Mouse (Mus musculus) embryonic facial prominence, embryonic 11.5 days (tissue): Measurements from ENCODE around the gene Arntl2. TPM values are rescaled to one million over a fixed set of nuclear protein-coding genes. Genes with fewer than 3 reads are reported as not detected.

Experiments
- ATAC-seq: fragments of 200-750 bp; cut with Nextera tagmentation; replicated peaks from 2 replicates; pipeline ENCODE4 v1.8.0; 2017; ENCODE audit warnings: low read depth; ENCODE audit not compliant: insufficient number of reproducible peaks, low FRiP score, low TSS enrichment
- DNase-seq: peaks from one replicate; pipeline ENCODE4 v3.0.0-alpha.2; 2015; ENCODE audit warnings: low spot score
- H3K27ac ChIP-seq: fragments of 300-500 bp; sonication (generic); replicated peaks from 2 replicates; pipeline ENCODE4 v1.5.1; 2014; ENCODE audit warnings: mild to moderate bottlenecking, low read depth, low read length, control low read depth
- H3K27me3 ChIP-seq: fragments of 300-500 bp; sonication (generic); 2 replicates; pipeline ENCODE4 v1.6.1; 2014; ENCODE audit warnings: mild to moderate bottlenecking, low read length, moderate library complexity, mixed read lengths; ENCODE audit not compliant: control insufficient read depth, insufficient read depth
- H3K36me3 ChIP-seq: fragments of 300-500 bp; sonication (generic); replicated peaks from 2 replicates; pipeline ENCODE4 v1.6.1; 2014; ENCODE audit warnings: low read depth, mild to moderate bottlenecking, low read length, moderate library complexity, mixed read lengths; ENCODE audit not compliant: control insufficient read depth, insufficient read depth
- H3K4me1 ChIP-seq: fragments of 300-500 bp; sonication (generic); 2 replicates; pipeline ENCODE4 v1.6.1; 2014; ENCODE audit warnings: low read length, mixed read lengths; ENCODE audit not compliant: control insufficient read depth, insufficient read depth
- H3K4me2 ChIP-seq: fragments of 300-500 bp; sonication (generic); 2 replicates; pipeline ENCODE4 v1.6.1; 2014; ENCODE audit warnings: low read depth, mild to moderate bottlenecking, control low read depth, low read length, moderate library complexity
- H3K4me3 ChIP-seq: fragments of 300-500 bp; sonication (generic); 2 replicates; pipeline ENCODE4 v1.5.1; 2014; ENCODE audit warnings: low read depth, low read length, control low read depth
- H3K9ac ChIP-seq: fragments of 300-500 bp; sonication (generic); replicated peaks from 2 replicates; pipeline ENCODE4 v1.6.1; 2014; ENCODE audit warnings: mild to moderate bottlenecking, control low read depth, low read length
- H3K9me3 ChIP-seq: fragments of 300-500 bp; sonication (generic); replicated peaks from 2 replicates; pipeline ENCODE4 v1.6.1; 2016; ENCODE audit warnings: mild to moderate bottlenecking, low read length, inconsistent platforms, mixed read lengths; ENCODE audit not compliant: control insufficient read depth
- WGBS: fragments of 180-500 bp; shearing (Covaris S2); extraction: QIAGEN DNeasy Blood & Tissue Kit; methylation state at CpG from one replicate; pipeline ENCODE4 v1.1.7; 2014; 5-methylcytosine and 5-hydroxymethylcytosine counted together
- polyA plus RNA-seq: library from polyadenylated mRNA; unstranded; fragments of >200 nt; fragmentation: Nextera tagmentation; extraction: Ambion mirVana; gene quantifications from 2 replicates; pipeline ENCODE4 v1.2.1, GENCODE M21; 2014

Arntl2 gene
- 2.5 and 2.7 TPM in 2 replicates for polyA plus RNA-seq

DNA sequence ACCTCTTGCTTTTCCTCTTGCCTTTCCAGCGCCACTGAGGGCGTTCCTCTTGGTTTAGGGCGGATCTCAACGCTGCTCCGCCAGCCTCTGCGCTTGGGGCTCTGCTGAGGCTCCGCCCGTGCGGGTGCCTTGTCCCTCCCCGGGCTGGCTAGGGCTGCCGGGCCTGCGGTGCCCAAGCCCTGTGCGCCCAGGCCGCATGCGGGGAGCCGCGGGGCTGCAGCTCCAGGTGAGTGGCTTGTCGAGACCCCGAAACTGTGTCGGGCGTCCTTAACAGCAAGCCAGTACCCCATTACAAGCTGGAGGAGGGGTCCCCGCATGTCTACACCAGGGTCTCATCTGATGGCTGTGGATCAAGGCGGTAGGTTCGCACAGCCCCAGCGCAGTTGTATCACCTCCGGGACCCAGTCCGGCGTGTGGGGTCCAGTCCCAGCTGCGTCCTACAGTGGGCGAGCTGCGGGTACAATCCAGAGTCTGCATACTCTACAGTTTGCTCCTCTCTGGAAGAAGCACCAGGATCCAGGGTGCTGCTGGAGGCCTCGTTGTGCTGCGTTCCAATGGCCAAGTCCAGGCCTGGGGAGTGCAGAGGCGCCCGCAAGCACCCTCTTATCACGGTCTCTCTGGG, at the start of gene Arntl2:
Gene Arntl2 (plus strand): TSS at position 132 of the 622 bp plus-strand sequence.
- DNase-seq (peak; percentile 86), ATAC-seq (peak; percentile 97)
- WGBS = 2% methylated on average over 36 of the region's 36 CpGs
- H3K27ac ChIP-seq = no peak within 1 kb of the TSS
- H3K9me3 ChIP-seq = no peaks in the 10 kb centered on the region
- no peaks in the 10 kb centered on the region for H3K36me3 ChIP-seq
- peak within 1 kb of the TSS; percentile 80 for H3K4me2 ChIP-seq
- H3K9ac ChIP-seq = peak within 1 kb of the TSS; percentile 67
- no peaks in the 10 kb centered on the region for H3K27me3 ChIP-seq
- no peaks in the 10 kb centered on the region; the same call in 1 of the 2 replicates for H3K4me1 ChIP-seq
- peak within 1 kb of the TSS; percentile 47 for H3K4me3 ChIP-seq

- Histone ChIP-seq H3K36me3 (no peaks in the 10 kb centered on the region), H3K9ac (no peak overlapping the region), H3K27ac (no peak overlapping the region), H3K9me3 (no peaks in the 10 kb centered on the region), H3K4me3 (no peak overlapping the region), H3K4me2 (no peak overlapping the region), H3K4me1 (no peaks in the 10 kb centered on the region), H3K27me3 (no peaks in the 10 kb centered on the region)
- ATAC-seq (no peak), DNase-seq (no peak)
- WGBS = 83% methylated on average over 5 of the region's 5 CpGs
These were observed 49.3 kb upstream of the Arntl2 start for GRCm38 (mm10) chr6:146746577-146746976.

DNA sequence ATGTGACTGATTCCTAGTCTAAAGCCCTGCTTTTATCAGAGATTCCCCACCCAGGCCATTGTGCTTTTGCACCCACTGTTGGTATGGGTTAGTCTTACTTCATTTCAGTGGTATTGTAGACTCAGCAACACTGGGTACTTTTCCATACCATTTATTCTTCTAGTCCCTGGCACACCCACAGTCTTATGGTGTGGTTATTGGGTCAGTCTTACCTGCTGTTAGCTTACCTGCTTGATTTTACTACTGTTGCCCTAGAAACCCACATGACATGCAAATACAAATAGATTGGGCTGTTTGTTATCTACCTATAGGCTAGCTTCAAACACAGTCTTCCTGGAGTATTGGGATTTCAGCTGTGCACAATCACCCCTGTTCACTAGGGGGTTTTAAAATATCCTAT, 48.8 kb upstream of the Arntl2 start:
- Histone ChIP-seq H3K4me1 (no peaks in the 10 kb centered on the region), H3K27me3 (no peaks in the 10 kb centered on the region), H3K4me3 (no peak overlapping the region), H3K9ac (no peak overlapping the region), H3K9me3 (no peaks in the 10 kb centered on the region), H3K36me3 (no peaks in the 10 kb centered on the region), H3K27ac (no peak overlapping the region), H3K4me2 (no peak overlapping the region)
- DNase-seq (no peak), ATAC-seq (no peak)

GRCm38 (mm10) chr6:146748271-146748670, 47.6 kb upstream of the Arntl2 start:
- no peak for ATAC-seq
- H3K9ac ChIP-seq = no peak overlapping the region
- no peaks in the 10 kb centered on the region for H3K36me3 ChIP-seq
- H3K9me3 ChIP-seq = no peaks in the 10 kb centered on the region
- no peak for DNase-seq
- H3K27ac ChIP-seq = no peak overlapping the region
- H3K4me1 ChIP-seq = no peaks in the 10 kb centered on the region
- H3K4me2 ChIP-seq = no peak overlapping the region
- H3K27me3 ChIP-seq = no peaks in the 10 kb centered on the region
- no peak overlapping the region for H3K4me3 ChIP-seq
- WGBS = 88% methylated on average over 1 of the region's 1 CpGs

DNA sequence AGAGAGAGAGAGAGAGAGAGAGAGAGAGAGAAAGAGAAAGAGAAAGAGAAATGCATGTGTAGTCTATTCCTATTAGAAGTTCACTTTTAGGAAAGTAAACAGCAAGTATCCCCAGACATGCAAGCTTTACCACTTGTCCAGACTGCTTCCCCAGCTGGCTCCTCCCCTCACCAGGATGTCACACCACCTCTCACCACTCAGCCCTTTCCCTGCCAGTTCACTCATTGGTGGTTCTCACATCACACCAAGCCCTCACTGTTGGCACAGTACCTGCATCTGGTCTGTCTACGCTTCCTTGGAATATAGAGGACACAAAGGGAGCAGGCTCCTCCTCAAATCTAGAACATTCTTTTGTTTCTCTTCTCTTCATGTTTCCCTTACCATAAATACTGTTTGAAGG, 44.2 kb upstream of the Arntl2 start:
- DNase-seq (no peak), ATAC-seq (no peak)
- 78% methylated on average over 1 of the region's 1 CpGs for WGBS
- no peaks in the 10 kb centered on the region for H3K27me3 ChIP-seq
- no peaks in the 10 kb centered on the region for H3K36me3 ChIP-seq
- no peaks in the 10 kb centered on the region for H3K4me1 ChIP-seq
- H3K27ac ChIP-seq = no peak overlapping the region
- H3K9me3 ChIP-seq = no peaks in the 10 kb centered on the region
- no peak overlapping the region for H3K4me2 ChIP-seq
- H3K9ac ChIP-seq = no peak overlapping the region
- H3K4me3 ChIP-seq = no peak overlapping the region

- H3K4me2 ChIP-seq = no peak overlapping the region
- H3K9ac ChIP-seq = no peak overlapping the region
- DNase-seq (no peak), ATAC-seq (no peak)
- no peak overlapping the region for H3K4me3 ChIP-seq
- 91% methylated on average over 2 of the region's 2 CpGs for WGBS
- no peaks in the 10 kb centered on the region for H3K9me3 ChIP-seq
- H3K27ac ChIP-seq = no peak overlapping the region
- H3K4me1 ChIP-seq = no peaks in the 10 kb centered on the region
- H3K36me3 ChIP-seq = no peaks in the 10 kb centered on the region
- no peaks in the 10 kb centered on the region for H3K27me3 ChIP-seq
These were observed 43.7 kb upstream of the Arntl2 start for GRCm38 (mm10) chr6:146752178-146752577.

DNA sequence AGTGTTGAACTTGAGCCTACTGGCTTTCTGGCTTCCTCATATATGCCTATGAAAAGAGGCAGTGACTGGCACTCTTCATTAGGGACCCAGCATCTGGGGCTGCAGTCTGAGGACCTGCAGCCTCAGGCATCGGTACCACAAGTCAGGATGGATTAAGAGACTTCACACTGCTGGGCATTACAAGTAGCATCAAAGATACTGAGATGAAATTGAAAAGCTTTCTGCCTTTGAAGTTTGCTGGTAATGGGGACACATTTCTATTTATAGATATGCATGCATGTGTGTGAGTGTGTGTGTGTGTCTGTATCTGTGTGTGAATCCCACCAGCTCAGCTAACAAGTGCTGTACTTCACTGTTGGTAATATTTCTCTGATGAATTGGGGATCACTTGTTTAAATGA, 43.2 kb upstream of the Arntl2 start:
- Histone ChIP-seq H3K9me3 (no peaks in the 10 kb centered on the region), H3K36me3 (no peaks in the 10 kb centered on the region), H3K9ac (no peak overlapping the region), H3K4me1 (no peaks in the 10 kb centered on the region), H3K27me3 (no peaks in the 10 kb centered on the region), H3K27ac (no peak overlapping the region), H3K4me2 (no peak overlapping the region), H3K4me3 (no peak overlapping the region)
- DNase-seq (no peak), ATAC-seq (no peak)
- 61% methylated on average over 1 of the region's 1 CpGs for WGBS

- no peaks in the 10 kb centered on the region for H3K27me3 ChIP-seq
- no peak overlapping the region for H3K27ac ChIP-seq
These were observed 42.2 kb upstream of the Arntl2 start for GRCm38 (mm10) chr6:146753560-146754160.

More at GRCm38 (mm10) chr6:146753560-146754160, 42.2 kb upstream of the Arntl2 start:
- DNase-seq = no peak
- Histone ChIP-seq H3K4me2 (no peak overlapping the region), H3K9me3 (no peaks in the 10 kb centered on the region), H3K9ac (no peak overlapping the region), H3K36me3 (no peaks in the 10 kb centered on the region), H3K4me1 (no peaks in the 10 kb centered on the region), H3K4me3 (no peak overlapping the region)
- 49% methylated on average over 2 of the region's 2 CpGs for WGBS
- ATAC-seq = no peak
